Mouse (Mus musculus) layer of hippocampus, adult 2 months (tissue): ENCODE measurements around the gene Tas1r1. TPM values are rescaled to one million over a fixed set of nuclear protein-coding genes. Genes with fewer than 3 reads are reported as not detected.
"Not testable (repeated sequence)": the region's sequence is repeated elsewhere in the genome, so short reads cannot be mapped to it uniquely, and the experiment has no call there.

ENCODE experiments used
- DNase-seq, 2 experiments: peaks; one replicate each; pipeline ENCODE4 v3.0.0; 2022; ENCODE audit warnings: low spot score in 2 of 2
- H3K27ac ChIP-seq: fragments of 200-600 bp; 2 replicates; pipeline ENCODE4 v1.8.1; 2022
- H3K4me3 ChIP-seq: fragments of 200-600 bp; 2 replicates; pipeline ENCODE4 v1.8.1; 2022; ENCODE audit warnings: mild to moderate bottlenecking
- CTCF ChIP-seq: fragments of 200-600 bp; conservative IDR thresholded peaks from 2 replicates; pipeline ENCODE4 v1.8.1; 2022; ENCODE audit warnings: antibody characterized with exemption, mild to moderate bottlenecking, moderate library complexity
- total RNA-seq, 2 experiments: library from RNA; stranded (reverse); gene quantifications; 2 replicates each; pipeline ENCODE4 v1.2.3; 2021

The Tas1r1 gene
- total RNA-seq, 2 experiments from 2014 or later, result 0.69 to 0.76 TPM

DNA sequence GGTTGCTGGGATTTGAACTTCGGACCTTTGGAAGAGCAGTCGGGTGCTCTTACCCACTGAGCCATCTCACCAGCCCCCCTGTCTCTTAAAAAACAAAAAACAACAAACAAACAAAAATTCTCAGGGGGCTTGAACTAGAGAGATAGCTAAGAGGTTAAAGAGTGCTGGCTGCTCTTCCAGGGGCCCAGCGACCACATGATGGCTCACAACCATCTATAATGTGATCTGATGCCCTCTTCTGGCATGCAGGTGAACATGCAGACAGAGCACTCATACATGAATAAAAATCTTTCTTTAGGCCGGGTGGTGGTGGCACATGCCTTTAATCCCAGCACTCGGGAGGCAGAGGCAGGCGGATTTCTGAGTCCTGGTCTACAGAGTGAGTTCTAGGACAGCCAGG is 1.9 kb downstream of the Tas1r1 start:
- H3K27ac ChIP-seq, H3K4me3 ChIP-seq, DNase-seq: not testable (repeated sequence)
- TF ChIP-seq CTCF, result peak; percentile 56

GRCm38 (mm10) chr4:152032922-152033321 is 5.4 kb downstream of the Tas1r1 start:
- DNase-seq, result no peak
- Histone ChIP-seq H3K27ac (no peak overlapping the region), H3K4me3 (no peak overlapping the region)
- TF ChIP-seq CTCF, result no peak

DNA sequence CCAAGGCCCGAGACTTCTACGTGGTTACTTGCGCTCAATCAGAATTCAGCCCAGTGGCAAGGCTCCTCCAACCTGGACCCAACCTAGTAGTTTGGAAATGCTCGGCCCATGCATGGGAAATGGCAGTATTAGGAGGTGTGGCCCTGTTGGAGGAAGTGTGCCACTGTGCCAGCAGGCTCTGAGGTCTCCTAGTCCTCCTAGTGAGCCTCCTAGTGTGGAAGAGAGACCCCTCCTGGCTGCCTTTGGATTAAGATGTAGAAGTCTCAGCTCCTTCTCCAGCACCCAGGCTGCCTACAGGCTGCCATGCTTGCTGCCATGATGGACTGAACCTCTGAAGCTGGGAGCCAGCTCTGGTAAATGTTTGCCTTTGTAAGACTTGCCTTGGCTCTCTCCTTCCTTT is 8.4 kb downstream of the Tas1r1 start:
- no peak for DNase-seq
- TF ChIP-seq CTCF, result peak; percentile 54
- Histone ChIP-seq H3K27ac (no peak overlapping the region), H3K4me3 (no peak overlapping the region; the same call in 1 of the 2 replicates)

GRCm38 (mm10) chr4:152029087-152029486 is 9.3 kb downstream of the Tas1r1 start:
- TF ChIP-seq CTCF, result peak; percentile 70
- no peak overlapping the region; the same call in 1 of the 2 replicates for H3K4me3 ChIP-seq
- no peak for DNase-seq
- no peak overlapping the region for H3K27ac ChIP-seq

DNA sequence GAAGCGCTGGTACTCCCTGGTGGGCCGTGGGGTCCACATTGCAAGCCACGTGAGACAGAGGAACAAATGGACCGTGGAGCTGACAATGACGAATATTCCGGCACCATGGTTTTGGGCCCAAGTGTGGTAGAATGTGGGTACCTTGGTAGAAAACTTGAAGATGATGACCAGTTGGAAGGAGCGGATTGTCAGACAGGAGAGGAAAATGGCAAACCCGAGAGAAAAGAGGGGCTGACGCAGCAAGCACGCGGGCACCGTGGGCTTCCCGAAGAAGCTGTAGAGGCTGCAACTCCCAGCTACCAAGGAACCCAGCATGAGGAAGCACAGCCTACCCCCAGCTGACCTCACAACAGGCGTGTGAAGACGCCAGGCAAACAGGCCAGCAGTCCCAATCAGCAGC is 9.9 kb downstream of the Tas1r1 start:
- TF ChIP-seq CTCF, result no peak
- no peak overlapping the region for H3K27ac ChIP-seq
- peak overlapping the region; percentile 85 for H3K4me3 ChIP-seq
- DNase-seq, result no peak

DNA sequence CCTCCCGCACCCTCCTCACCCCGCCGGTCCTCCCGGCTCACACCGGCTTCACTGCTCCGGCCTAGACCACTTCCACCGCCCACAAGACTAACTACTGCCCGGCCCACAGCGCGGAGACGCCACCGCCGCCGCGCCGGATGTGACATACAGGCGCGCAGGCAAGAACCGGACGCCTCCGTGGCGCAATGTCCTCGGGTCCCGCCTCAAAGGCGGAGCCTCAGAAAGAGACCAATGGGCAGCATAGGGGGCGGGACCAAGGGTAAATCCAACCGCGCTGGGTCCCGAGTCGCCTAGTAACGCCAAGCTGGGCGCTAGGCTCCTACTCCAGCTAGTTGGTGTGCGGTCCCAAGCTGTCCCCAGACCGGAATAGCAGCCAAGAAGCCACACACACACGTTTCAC is 10.8 kb downstream of the Tas1r1 start, which contains the start of gene Zbtb48:
TSS of gene Zbtb48 (minus strand) at position 148 of the 400 bp plus-strand sequence.
- peak; percentile 96 to 98 for DNase-seq
- Histone ChIP-seq H3K4me3 (peak within 1 kb of the TSS; percentile 85), H3K27ac (peak within 1 kb of the TSS; percentile 92)
- no peak for TF ChIP-seq CTCF

DNA sequence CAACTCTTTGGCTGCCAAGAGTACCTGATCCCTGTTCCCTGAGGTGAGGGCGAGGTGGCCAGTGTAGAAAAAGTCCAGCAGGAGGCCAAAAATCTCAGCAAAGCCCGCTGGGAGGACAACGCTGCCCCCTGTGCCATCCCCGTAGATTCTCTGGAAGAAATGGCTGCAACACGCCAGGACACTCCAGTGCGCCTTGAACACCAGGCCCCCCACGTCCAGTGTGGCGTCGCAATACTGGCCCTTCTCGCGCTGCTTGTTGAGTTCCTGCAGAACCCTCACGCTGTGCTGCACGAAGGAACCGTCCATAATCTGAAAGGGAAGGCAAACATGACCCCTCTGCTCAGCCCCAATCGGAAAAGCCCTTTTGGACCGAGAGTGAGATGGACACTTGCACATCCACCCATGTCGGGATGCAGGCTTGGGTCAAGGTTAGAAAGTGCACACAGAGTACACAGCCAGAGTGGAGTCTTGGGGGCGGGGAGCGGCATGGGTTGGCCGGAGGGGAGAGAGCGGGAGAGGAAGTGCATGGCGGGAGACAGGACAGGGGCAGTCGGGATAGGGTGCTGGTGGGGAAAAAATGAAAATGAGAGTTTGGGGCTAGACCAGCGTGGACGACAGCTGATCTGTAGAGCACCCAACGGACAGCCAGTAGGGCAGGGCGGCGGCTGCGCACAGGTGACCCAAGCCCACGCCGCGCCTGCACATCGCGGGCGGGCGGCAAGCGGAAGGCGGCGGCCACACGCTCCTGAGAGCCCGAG is 11.4 kb downstream of the Tas1r1 start:
- DNase-seq, result peak in 1 of 2 experiments; percentile 30
- H3K27ac ChIP-seq, result peak overlapping the region; percentile 92
- H3K4me3 ChIP-seq, result peak overlapping the region; percentile 85
- TF ChIP-seq CTCF, result no peak

DNA sequence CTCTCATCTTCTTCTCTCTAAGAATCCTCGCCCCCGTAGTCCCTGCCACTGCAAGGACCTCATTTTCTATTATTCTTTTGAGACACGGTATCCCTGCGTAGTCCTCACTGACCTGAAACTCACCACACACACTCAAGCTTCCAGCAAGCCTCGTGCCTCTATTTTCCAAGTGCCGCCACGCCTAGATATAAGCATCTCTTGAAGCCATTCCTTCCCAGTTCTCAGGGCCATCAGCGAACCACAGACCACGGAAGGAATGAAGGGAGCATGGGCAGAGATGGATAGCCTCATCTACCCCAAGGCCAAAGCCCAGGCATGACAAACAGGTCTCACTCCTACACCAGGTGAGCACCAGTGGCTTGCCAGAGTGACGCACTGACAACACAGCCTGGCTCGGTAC is 13.8 kb downstream of the Tas1r1 start:
- no peak for DNase-seq
- H3K4me3 ChIP-seq, result no peak overlapping the region
- TF ChIP-seq CTCF, result no peak

GRCm38 (mm10) chr4:152022506-152022905 is 15.9 kb downstream of the Tas1r1 start:
- no peak for DNase-seq
- TF ChIP-seq CTCF, result no peak
- no peak overlapping the region for H3K27ac ChIP-seq
- H3K4me3 ChIP-seq, result no peak overlapping the region

More for the DNA sequence above, 13.8 kb downstream of the Tas1r1 start:
- H3K27ac ChIP-seq, result no peak overlapping the region

DNA sequence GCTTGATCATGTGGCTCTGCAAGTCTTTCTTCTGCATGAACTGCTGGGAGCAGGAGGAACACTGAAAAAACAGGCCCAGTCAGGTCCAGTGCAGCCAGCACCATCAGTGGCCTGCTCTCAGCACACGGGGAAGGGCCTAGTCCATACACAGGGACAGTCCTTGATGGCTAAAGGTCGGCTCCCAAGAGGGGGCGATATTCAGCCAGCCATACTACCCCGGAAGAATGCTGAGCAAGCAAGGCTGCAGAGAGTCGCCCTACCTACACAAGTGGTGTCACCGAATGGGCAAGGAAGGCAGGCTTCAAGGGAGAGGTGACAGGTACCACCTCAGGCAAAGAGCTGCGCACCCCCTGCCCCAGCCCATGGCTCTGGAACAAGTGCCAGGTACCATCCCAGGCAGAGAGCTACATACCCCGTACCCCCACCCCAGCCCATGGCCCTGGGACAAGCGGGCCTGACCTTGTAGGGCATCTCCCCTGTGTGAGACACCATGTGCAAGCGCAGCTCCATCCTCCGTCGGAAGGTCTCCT is 16.7 kb downstream of the Tas1r1 start:
- no peak for DNase-seq
- H3K27ac ChIP-seq, result no peak overlapping the region
- 0 out of 2 replicates have a peak, but pooled peaks have one; percentile 4 for TF ChIP-seq CTCF
- no peak overlapping the region for H3K4me3 ChIP-seq

- DNase-seq, result no peak
- no peak for TF ChIP-seq CTCF
Observed at GRCm38 (mm10) chr4:152020024-152020423, 18.3 kb downstream of the Tas1r1 start.

GRCm38 (mm10) chr4:152019073-152019472 is 19.3 kb downstream of the Tas1r1 start:
- no peak for DNase-seq
- Histone ChIP-seq H3K4me3 (no peak overlapping the region), H3K27ac (no peak overlapping the region)
- no peak for TF ChIP-seq CTCF

More at GRCm38 (mm10) chr4:152020024-152020423, 18.3 kb downstream of the Tas1r1 start:
- Histone ChIP-seq H3K27ac (no peak overlapping the region), H3K4me3 (no peak overlapping the region)

DNA sequence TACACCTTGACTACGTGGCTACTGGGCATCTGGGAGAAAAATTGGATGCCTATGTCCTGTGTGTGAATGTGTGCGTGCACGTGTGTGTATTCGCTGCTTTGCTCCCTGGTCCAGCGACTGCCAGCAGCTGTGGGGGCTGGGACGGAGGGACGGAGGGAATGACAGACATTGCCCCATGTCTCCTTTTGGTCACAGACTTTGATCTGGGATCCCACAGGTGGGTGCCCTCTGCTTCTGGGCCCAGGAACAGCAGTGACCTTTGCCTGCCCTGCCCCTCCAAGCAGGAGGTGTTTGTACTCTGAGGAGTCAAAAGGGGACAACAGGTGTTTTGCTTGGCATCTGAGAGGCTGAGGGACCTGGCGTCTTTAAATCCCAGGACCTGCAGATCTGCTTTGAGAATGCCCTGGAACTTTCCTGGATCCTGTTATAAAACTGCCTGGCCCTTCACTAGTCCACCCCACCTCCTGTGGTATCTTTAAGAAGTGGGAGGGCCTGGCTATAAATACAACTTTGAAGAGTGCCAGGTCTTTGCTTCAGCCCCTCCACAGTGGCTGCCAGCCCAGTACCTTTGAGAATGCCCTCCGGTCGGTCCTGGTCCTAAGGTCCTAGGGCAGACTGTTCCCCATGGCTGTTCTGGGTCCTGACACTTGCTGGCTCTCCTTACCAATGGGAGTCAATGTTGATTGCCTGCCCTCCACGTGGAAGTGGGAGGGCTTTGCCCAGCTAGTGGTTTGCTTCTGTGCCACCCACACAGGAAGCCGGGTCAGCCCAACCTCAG is 25.1 kb downstream of the Tas1r1 start:
- TF ChIP-seq CTCF, result no peak
- H3K4me3 ChIP-seq, result no peak overlapping the region
- H3K27ac ChIP-seq, result no peak overlapping the region
- no peak for DNase-seq
